Mouse (Mus musculus): ENCODE data around the gene F3.

DNA sequence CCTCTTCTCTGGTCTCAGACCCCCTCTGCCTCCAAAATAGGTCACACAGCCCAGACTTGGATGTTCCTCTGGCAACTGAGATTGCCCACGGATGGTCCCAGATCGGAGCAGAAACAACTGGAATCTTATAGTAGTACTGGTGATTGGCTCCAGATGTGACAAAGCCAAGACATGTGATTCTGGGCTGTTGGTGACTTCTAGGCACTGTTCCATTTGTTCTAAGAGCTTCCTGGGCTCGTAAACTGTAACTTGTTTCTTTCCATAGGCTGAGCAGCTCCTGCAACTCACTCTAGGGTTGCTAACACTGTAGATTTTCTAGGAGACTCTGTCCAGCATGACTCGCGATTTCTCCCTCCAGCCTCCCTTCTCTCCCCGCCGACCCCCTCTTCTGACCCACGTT, 4.7 kb upstream of the F3 start:
- TF ChIP-seq USF1 (IDR thresholded peaks at IDR 0.05; ENCODE audit: low read depth) (no peak), CTCF (IDR thresholded peaks at IDR 0.05; ENCODE audit: control insufficient read depth, insufficient read depth, insufficient read length) (no peak), CEBPB (IDR thresholded peaks at IDR 0.05; ENCODE audit: low read depth) (no peak), MAX (IDR thresholded peaks at IDR 0.05) (no peak)
